Mouse (Mus musculus) duodenum, adult 2 months (tissue): ENCODE results near the gene Nme7. TPM values are rescaled to one million over a fixed set of nuclear protein-coding genes. Genes with fewer than 3 reads are reported as not detected.

Source experiments
- polyA plus RNA-seq: library from polyadenylated mRNA; depleted of rRNA; stranded (reverse); fragments of >200 nt; gene quantifications from 2 replicates; pipeline ENCODE4 v1.2.3, GENCODE M21; 2012; ENCODE audit warnings: low replicate concordance; rRNA removed

Gene Nme7
- 3.3 and 3.7 TPM in 2 replicates for polyA plus RNA-seq

DNA sequence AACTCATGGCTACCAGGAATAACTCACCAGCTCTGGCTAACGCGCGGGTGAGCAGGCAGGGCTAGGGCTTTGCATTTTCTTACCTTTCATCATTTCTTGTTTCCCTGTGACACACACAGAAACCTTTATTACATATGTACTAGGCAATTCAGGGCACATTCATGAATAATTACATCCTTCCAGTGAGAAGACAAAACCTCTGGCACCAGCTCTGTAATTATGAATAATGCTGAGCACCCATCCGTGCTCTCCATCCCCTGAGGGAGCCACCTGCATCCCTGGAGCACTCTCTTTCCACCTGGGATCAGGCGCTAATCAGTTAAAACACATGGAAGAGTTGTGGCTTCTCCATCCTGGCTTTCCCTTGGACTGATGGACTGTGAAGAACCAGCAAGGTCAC lies at the start of gene Nme7:
TSS of gene Nme7 (plus strand) at position 301 of the 400 bp plus-strand sequence.

DNA sequence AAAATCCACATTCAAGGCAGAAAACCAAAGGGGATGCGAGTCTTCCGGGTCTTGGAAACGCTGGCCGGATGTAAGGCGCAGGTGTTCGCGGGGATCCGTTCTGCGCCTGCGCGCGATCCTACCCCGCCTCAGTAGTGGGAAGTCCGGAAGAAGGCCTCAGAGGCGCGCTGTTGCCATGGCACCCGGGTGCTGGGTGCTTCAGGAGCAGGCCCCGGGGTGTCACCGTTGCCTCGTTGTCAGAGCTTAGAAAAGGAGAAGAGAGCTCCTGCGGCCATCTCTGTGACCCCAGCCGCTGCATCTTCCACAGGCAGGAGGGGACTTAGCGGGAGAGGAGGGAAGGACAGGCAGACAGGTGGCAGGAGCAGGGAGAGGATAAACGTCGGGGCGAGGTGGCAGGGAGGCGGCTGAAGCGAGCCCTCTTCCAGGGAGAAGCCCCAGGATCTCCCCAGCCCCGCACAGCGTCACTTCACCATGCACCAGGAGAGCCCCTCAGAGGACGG lies 28.4 kb upstream of the Nme7 start, which contains the start of gene Ccdc181:
TSS of gene Ccdc181 (plus strand) at position 131 of the 500 bp plus-strand sequence.

DNA sequence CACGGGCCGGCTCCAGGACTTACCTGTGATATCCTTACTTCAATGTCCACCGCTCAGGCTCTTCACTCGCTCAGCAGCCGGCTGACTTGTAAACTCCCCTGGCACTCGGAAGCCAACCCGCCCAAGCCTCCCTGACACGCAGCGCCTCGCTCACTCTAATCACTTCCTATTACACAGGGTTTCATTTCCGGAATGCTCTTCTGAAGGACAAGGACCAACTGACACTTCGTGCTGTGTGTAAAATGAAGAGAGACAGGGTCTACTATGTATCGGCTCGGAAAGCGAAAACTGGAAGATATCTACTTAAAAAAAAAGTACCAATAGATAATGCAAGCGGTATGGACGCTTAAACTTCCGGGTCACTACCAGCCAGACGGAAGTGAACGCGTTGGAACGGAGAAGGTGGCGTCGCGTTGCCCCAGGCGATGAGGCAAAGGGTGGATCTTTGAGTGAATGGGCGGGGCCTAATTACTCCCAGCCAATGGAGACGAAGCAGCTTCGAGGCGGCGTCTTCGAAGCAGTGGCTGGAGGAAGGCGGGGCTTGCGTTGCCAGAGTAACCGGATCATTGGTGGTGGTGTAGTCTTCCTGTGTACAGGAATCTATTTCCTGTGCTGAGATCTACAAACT lies 3.3 kb downstream of the Nme7 start, which contains the start of gene Blzf1:
TSS of gene Blzf1 (minus strand) at position 366 of the 628 bp plus-strand sequence.

DNA sequence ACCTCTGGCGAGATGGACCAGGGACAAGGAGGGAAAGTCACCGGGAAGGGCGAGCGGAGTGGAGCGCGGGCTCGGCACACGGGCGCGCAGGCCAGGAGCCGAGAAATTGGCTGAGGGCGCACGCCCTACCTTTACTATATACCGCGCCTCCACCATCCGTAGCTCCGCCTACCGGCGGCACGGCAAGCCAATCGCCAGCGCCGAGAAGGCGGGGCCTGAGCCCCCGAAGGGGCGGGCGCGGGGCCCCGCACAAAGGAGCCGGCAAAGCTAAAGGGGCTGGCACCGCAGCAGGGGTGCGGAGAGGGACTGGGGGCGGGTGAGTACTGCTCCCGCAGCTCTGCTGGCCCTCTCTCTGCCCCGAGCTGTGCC lies 154.3 kb downstream of the Nme7 start, which contains the start of gene Atp1b1:
TSS of gene Atp1b1 (minus strand) at position 111 of the 369 bp plus-strand sequence.

Other genes with a start within 250 kb of the Nme7 start
- gene Sell, start 242.1 kb upstream of the Nme7 start, polyA plus RNA-seq: 0.09 and 0.60 TPM in 2 replicates
- 0.18 and 1.3 TPM in 2 replicates for gene Selp, start 188.9 kb upstream of the Nme7 start, polyA plus RNA-seq
- 0.20 and 3.5 TPM in 2 replicates for gene F5, start 152.3 kb upstream of the Nme7 start, polyA plus RNA-seq
- gene Slc19a2, start 55.1 kb upstream of the Nme7 start, polyA plus RNA-seq: 6.5 and 13.8 TPM in 2 replicates
- gene Ccdc181, start 28.5 kb upstream of the Nme7 start, polyA plus RNA-seq: 0.79 and 1.1 TPM in 2 replicates
- gene Blzf1, start 3.4 kb downstream of the Nme7 start, polyA plus RNA-seq: 0.42 and 0.49 TPM in 2 replicates
- 373 and 591 TPM in 2 replicates for gene Atp1b1, start 154.2 kb downstream of the Nme7 start, polyA plus RNA-seq